Mouse (Mus musculus) embryonic facial prominence, embryonic 13.5 days (tissue): ENCODE data around the gene Gm3238. TPM values are rescaled to one million over a fixed set of nuclear protein-coding genes. Genes with fewer than 3 reads are reported as not detected.
"Not testable (repeated sequence)": the region's sequence is repeated elsewhere in the genome, so short reads cannot be mapped to it uniquely, and the experiment has no call there.

Source experiments
- ATAC-seq: fragments of 200-750 bp; cut with Nextera tagmentation; 2 replicates; pipeline ENCODE4 v1.8.0; 2017; ENCODE audit warnings: low read depth; ENCODE audit not compliant: insufficient number of reproducible peaks, insufficient read depth, low FRiP score, low TSS enrichment
- H3K27ac ChIP-seq: fragments of 300-500 bp; sonication (generic); 2 replicates; pipeline ENCODE4 v1.5.1; 2015; ENCODE audit warnings: moderate library complexity, mild to moderate bottlenecking, inconsistent platforms
- H3K27me3 ChIP-seq: fragments of 300-500 bp; sonication (generic); 2 replicates; pipeline ENCODE4 v1.6.1; 2015; ENCODE audit warnings: mild to moderate bottlenecking, inconsistent platforms
- H3K36me3 ChIP-seq: fragments of 300-500 bp; sonication (generic); 2 replicates; pipeline ENCODE4 v1.6.1; 2015; ENCODE audit warnings: mild to moderate bottlenecking, inconsistent platforms
- H3K4me1 ChIP-seq: fragments of 300-500 bp; sonication (generic); 2 replicates; pipeline ENCODE4 v1.6.1; 2015; ENCODE audit warnings: inconsistent platforms
- H3K4me2 ChIP-seq: fragments of 300-500 bp; sonication (generic); 2 replicates; pipeline ENCODE4 v1.6.1; 2015; ENCODE audit warnings: moderate library complexity, mild to moderate bottlenecking, inconsistent platforms
- H3K4me3 ChIP-seq: fragments of 300-500 bp; sonication (generic); 2 replicates; pipeline ENCODE4 v1.5.1; 2015; ENCODE audit warnings: mild to moderate bottlenecking, inconsistent platforms
- H3K9ac ChIP-seq: fragments of 300-500 bp; sonication (generic); 2 replicates; pipeline ENCODE4 v1.6.1; 2015; ENCODE audit warnings: mild to moderate bottlenecking, inconsistent platforms
- H3K9me3 ChIP-seq: fragments of 300-500 bp; sonication (generic); 2 replicates; pipeline ENCODE4 v1.6.1; 2016; ENCODE audit warnings: inconsistent platforms
- WGBS: fragments of 180-500 bp; shearing (Covaris S2); methylation state at CpG from one replicate; pipeline ENCODE4 v1.1.7; 2015; ENCODE audit warnings: mixed read lengths; 5-methylcytosine and 5-hydroxymethylcytosine counted together
- polyA plus RNA-seq: library from polyadenylated mRNA; unstranded; fragments of >200 nt; fragmentation: Nextera tagmentation; extraction: Ambion mirVana; gene quantifications from 2 replicates; pipeline ENCODE4 v1.2.1, GENCODE M21; 2015

Gene Gm3238
- polyA plus RNA-seq, result not detected in 2 replicates

DNA sequence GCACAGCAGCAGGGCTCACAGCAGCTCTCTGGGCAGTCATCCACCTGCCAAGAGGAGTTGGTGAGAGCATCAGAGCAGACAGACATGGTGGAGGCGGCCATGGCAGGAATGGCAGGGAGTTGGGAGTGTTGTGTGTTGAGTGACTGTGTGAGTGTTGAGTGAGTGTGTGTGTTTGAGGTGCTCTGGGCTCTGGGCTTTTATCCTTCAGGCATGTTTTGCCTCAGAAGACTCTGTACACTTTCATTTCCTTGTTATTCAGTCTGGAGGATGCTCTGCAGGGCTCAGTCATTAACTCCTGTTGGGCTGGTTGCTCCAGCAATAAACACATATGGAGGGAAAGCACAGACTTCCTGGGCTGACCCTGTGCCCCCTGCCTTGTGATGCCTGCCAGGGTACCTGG is at the start of gene Gm3238:
Gm3238 (minus strand) TSS at position 101 of the 400 bp plus-strand sequence.
- H3K27me3 ChIP-seq, ATAC-seq, H3K36me3 ChIP-seq, H3K4me2 ChIP-seq, H3K9ac ChIP-seq, H3K27ac ChIP-seq, H3K4me3 ChIP-seq, H3K9me3 ChIP-seq, H3K4me1 ChIP-seq: not testable (repeated sequence)
- 70% methylated on average over 1 of the region's 1 CpGs for WGBS

DNA sequence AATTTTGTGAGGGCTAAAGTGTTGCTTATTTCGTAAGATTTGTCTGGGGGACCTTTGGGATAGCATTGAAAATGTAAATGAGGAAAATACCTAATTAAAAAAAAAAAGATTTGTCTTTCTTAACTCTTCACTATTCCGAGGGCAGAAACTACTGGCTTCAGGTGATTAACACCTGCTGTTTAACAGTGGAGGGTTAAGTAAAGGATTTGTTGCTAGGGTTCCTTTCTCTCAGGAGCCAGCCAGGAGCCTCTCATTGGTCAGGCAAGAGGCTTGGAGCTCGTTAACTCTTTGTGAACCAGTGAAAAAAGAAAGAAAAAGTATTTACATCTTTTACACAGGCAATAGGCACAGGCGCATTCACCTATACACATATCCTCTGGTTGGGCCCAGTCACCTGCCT is 48.1 kb upstream of the Gm3238 start:
- H3K9ac ChIP-seq, result no peak overlapping the region
- no peak for ATAC-seq
- no peaks in the 10 kb centered on the region for H3K9me3 ChIP-seq
- H3K36me3 ChIP-seq, result no peaks in the 10 kb centered on the region
- H3K27me3 ChIP-seq, result no peaks in the 10 kb centered on the region
- H3K4me2 ChIP-seq, result no peak overlapping the region
- 29% methylated on average over 4 of the region's 4 CpGs for WGBS
- H3K4me1 ChIP-seq, result no peaks in the 10 kb centered on the region
- H3K4me3 ChIP-seq, result no peak overlapping the region
- H3K27ac ChIP-seq, result no peak overlapping the region

DNA sequence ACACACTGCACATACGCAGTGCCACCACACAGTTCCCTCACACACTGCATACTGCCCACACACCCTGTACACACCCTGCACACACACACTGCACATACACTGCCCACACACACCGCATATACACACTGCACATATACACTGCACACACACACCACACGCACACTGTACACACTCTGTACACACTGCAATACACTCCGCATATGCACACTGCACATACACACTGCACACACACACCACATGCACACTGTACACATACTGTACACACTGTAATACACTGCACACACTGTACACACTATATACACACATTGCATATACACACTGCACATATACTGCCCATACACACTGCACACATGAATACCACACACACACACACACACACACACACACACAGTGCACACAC is 47.4 kb upstream of the Gm3238 start:
- ATAC-seq, result peak; percentile 63
- H3K4me2 ChIP-seq, result no peak overlapping the region
- H3K9ac ChIP-seq, result no peak overlapping the region
- no peak overlapping the region for H3K4me3 ChIP-seq
- no peaks in the 10 kb centered on the region for H3K4me1 ChIP-seq
- 93% methylated on average over 4 of the region's 4 CpGs for WGBS
- no peaks in the 10 kb centered on the region for H3K36me3 ChIP-seq
- 0 out of 2 replicates have a peak, but pooled peaks cover 3% of the 10 kb centered on the region for H3K27me3 ChIP-seq
- no peak overlapping the region for H3K27ac ChIP-seq
- no peaks in the 10 kb centered on the region for H3K9me3 ChIP-seq

DNA sequence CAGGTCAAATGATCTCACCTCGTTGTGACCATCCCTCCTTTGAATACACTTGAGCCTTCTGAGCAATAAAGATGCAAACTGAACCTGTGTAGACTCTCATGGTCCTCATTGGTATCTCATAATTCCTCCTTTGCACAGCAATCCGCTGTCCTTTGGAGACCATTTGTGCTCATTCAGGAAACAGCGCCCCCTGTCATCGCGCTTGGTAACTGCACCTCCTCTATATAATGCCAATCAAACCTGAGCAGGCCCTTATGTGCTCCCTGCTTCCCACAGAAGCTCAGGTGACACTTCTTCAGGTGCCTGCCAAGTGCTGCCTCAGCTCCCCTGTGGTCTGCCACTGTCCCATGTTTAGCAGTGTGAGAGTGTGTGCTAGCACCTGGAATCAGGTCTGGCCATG is 44.4 kb upstream of the Gm3238 start:
- no peak overlapping the region for H3K9ac ChIP-seq
- 0 out of 2 replicates have a peak, but pooled peaks cover 3% of the 10 kb centered on the region for H3K27me3 ChIP-seq
- H3K27ac ChIP-seq, result no peak overlapping the region
- no peaks in the 10 kb centered on the region for H3K36me3 ChIP-seq
- no peaks in the 10 kb centered on the region for H3K9me3 ChIP-seq
- 26% methylated on average over 5 of the region's 5 CpGs for WGBS
- H3K4me1 ChIP-seq, result no peaks in the 10 kb centered on the region
- H3K4me2 ChIP-seq, result no peak overlapping the region
- no peak for ATAC-seq
- no peak overlapping the region for H3K4me3 ChIP-seq

DNA sequence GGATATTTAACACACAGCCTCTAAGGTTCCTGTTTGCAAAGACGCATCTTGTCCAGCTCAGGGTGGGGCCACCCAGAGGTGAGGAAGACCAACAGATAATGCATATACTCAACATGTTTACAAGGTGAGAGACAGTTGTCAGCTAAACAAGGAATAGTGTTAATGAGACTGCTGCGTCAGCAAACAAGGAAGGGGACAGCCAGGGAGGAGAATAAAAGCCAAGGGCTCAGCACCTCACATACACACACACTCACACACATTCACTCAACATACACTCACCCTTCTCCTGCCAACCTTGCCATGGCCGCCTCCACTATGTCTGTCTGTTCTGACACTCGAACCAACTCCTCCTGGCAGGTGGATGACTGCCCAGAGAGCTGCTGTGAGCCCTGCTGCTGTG is 43.3 kb upstream of the Gm3238 start, which contains the start of gene Gm2696:
Gm2696 (plus strand) TSS at position 301 of the 400 bp plus-strand sequence.
- Histone ChIP-seq H3K9me3 (no peaks in the 10 kb centered on the region), H3K36me3 (no peaks in the 10 kb centered on the region), H3K4me1 (no peaks in the 10 kb centered on the region), H3K4me3 (no peak within 1 kb of the TSS), H3K4me2 (no peak within 1 kb of the TSS), H3K27me3 (0 out of 2 replicates have a peak, but pooled peaks cover 3% of the 10 kb centered on the region), H3K9ac (no peak within 1 kb of the TSS), H3K27ac (no peak within 1 kb of the TSS)
- ATAC-seq, result no peak
- WGBS, result 49% methylated on average over 4 of the region's 4 CpGs

DNA sequence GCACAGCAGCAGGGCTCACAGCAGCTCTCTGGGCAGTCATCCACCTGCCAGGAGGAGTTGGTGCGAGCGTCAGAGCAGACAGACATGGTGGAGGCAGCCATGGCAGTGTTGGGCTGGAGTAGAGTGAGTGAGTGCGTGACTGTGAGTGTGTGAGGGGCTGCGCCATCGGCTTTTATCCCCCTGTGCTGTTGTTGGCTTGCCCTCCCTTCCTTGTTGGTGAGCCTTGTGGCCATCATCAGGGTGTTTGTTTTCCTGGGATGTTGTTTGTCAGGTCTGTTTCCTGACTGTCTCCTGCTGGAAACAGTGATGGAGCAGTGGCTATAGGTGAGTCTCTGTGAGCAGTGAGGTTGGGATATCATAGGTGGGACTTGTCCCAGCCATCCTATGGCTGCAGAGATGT is 40.6 kb upstream of the Gm3238 start, which contains the start of gene Gm9507:
Gm9507 (minus strand) TSS at position 101 of the 400 bp plus-strand sequence.
- Histone ChIP-seq H3K9me3 (no peaks in the 10 kb centered on the region), H3K4me2 (no peak within 1 kb of the TSS), H3K9ac (no peak within 1 kb of the TSS), H3K27ac (no peak within 1 kb of the TSS), H3K36me3 (no peaks in the 10 kb centered on the region), H3K27me3 (0 out of 2 replicates have a peak, but pooled peaks cover 3% of the 10 kb centered on the region), H3K4me3 (no peak within 1 kb of the TSS), H3K4me1 (no peaks in the 10 kb centered on the region)
- 71% methylated on average over 5 of the region's 5 CpGs for whole genome bisulfite sequencing
- ATAC-seq, result no peak

DNA sequence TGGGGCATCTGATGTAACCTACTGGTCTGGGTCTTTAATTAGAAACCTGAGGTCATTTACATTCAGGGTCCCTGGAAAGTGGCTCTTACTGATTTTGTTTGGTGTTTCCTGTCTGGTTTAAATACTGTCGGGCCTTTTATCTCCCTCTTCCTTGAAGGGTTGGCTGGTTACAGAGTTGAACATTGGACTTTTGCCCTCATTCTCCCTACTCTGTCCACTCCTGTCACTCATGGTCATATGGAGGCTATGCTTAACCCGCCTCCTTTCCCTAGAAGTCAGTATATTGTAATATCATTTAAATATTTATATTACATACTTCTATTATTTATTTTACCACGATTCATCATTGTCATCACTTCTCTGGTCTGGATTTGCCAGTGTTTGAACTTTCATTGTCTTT is 33.0 kb upstream of the Gm3238 start:
- H3K9me3 ChIP-seq, result no peaks in the 10 kb centered on the region
- H3K27me3 ChIP-seq, result no peaks in the 10 kb centered on the region
- H3K4me1 ChIP-seq, result no peaks in the 10 kb centered on the region
- 84% methylated on average over 3 of the region's 3 CpGs for WGBS
- ATAC-seq, result no peak
- H3K36me3 ChIP-seq, result no peaks in the 10 kb centered on the region
- H3K4me3 ChIP-seq, result no peak overlapping the region
- no peak overlapping the region for H3K27ac ChIP-seq
- H3K9ac ChIP-seq, result no peak overlapping the region
- no peak overlapping the region for H3K4me2 ChIP-seq

DNA sequence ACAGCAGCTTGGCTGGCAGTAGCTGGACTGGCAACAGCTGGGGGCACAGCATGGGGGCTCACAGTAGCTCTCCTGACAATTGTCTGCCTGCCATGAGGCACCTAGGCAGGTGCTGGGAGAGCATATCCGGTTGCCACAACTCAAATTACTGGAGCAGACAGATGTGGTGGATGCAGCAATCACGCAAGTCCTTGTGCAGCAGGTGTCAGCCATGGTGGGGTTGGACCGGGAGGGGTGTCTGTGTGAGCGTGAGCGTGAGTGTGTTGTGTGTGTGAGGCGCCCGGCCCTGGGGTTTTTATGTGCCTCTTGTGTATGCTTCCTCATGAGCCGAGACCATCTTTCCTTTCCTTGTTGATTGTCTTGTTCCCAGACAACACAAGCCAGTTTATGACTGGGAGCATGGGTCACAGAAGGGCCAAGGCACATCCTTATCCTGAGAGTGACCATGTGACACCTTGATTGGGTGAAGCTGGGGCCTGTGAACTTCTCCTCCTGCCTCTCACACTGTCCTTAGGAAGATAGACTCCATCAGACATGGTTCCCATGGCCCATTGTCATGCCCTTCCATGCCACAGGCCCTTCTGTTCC is 27.9 kb upstream of the Gm3238 start, which contains the start of gene Gm19668:
Gm19668 (minus strand) TSS at position 213 of the 588 bp plus-strand sequence.
- no peak within 1 kb of the TSS for H3K4me2 ChIP-seq
- H3K4me3 ChIP-seq, result no peak within 1 kb of the TSS
- no peak within 1 kb of the TSS for H3K9ac ChIP-seq
- H3K4me1 ChIP-seq, result no peaks in the 10 kb centered on the region
- H3K27ac ChIP-seq, result no peak within 1 kb of the TSS
- no peaks in the 10 kb centered on the region for H3K9me3 ChIP-seq
- 56% methylated on average over 8 of the region's 8 CpGs for WGBS
- no peaks in the 10 kb centered on the region for H3K27me3 ChIP-seq
- no peak for ATAC-seq
- H3K36me3 ChIP-seq, result no peaks in the 10 kb centered on the region

DNA sequence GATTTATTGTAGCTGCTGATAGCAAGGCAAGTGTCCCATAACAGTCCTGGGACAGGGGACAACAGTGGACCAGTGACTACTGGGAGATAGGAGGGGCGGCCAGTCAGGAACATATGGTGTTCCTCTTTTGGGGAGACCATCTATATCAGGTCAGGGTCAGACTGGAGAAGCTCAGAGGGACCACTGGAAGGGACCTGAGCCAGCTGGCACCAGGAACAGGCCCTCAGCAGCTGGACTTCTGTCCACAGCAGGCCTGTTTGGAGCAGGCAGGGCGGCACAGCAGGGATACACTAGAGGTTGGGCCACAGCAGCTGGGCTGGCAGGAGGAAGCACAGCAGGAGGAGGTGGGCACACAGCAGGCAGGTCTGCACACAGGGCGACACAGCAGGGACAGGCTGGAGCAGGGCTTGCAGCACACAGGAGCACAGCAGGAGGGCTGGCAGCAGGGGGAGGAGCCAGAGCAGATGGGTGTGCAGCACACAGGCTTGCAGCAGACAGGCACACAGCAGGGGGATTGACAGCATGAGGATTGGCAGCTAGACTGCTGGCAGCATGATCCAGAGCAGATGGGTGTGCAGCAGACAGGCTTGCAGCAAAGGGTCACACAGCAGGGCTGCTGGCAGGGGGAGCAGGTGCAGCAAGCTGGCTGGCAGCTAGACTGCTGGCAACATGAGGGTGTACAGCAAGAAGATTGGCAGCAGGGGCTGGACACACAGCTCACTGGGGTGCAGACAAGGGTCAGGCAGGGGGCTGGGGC is 27.2 kb upstream of the Gm3238 start:
- H3K4me2 ChIP-seq, H3K27me3 ChIP-seq, H3K9ac ChIP-seq, H3K9me3 ChIP-seq, H3K4me1 ChIP-seq, H3K4me3 ChIP-seq, H3K36me3 ChIP-seq, H3K27ac ChIP-seq, ATAC-seq: not testable (repeated sequence)
- 30% methylated on average over 3 of the region's 3 CpGs for WGBS

DNA sequence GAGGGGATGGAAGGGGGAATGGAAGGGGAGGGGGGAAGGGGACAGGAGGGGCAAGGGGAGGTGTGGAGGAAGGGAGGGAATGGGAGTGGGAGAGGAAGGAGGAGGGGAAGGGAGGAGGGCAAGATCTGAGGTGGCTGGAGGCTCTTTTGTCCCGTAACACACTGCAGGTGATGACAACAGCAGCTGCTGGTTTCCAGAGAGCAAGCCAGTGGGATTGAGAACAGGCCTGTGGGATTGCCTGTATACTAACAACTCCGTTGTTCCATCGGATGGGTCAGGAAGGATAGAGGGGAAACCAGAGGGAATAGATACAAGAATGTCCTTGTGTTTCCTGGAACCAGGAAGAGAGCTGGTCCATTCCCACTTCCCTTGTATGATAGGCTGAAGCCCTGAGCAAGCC is 26.6 kb upstream of the Gm3238 start:
- Histone ChIP-seq H3K4me3 (no peak overlapping the region), H3K27ac (no peak overlapping the region), H3K4me1 (no peaks in the 10 kb centered on the region), H3K27me3 (no peaks in the 10 kb centered on the region), H3K36me3 (no peaks in the 10 kb centered on the region), H3K9me3 (no peaks in the 10 kb centered on the region), H3K4me2 (no peak overlapping the region), H3K9ac (no peak overlapping the region)
- ATAC-seq, result no peak
- 13% methylated on average over 3 of the region's 3 CpGs for WGBS

DNA sequence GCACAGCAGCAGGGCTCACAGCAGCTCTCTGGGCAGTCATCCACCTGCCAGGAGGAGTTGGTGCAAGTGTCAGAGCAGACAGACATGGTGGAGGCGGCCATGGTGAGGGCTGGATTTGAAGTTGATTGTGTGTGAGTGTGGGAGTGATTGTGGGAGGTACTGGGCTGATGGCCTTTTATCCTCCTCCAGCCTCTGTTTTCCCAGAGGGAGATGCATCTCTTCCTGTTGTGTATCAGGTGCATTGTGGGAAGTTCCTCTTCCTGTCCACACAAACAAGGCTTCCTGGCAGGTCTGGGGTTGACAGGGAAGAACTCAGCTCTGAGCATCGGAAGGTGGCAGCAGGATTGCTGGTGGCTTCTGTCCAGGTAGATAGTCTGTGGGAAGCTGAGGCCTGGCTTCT is 23.9 kb upstream of the Gm3238 start, which contains the start of gene Gm9639:
Gm9639 (minus strand) TSS at position 101 of the 400 bp plus-strand sequence.
- WGBS, result 45% methylated on average over 2 of the region's 2 CpGs
- Histone ChIP-seq H3K4me3 (no peak within 1 kb of the TSS), H3K9me3 (no peaks in the 10 kb centered on the region), H3K9ac (no peak within 1 kb of the TSS), H3K36me3 (no peaks in the 10 kb centered on the region), H3K27ac (no peak within 1 kb of the TSS), H3K4me1 (no peaks in the 10 kb centered on the region), H3K27me3 (no peaks in the 10 kb centered on the region), H3K4me2 (no peak within 1 kb of the TSS)
- ATAC-seq, result no peak

DNA sequence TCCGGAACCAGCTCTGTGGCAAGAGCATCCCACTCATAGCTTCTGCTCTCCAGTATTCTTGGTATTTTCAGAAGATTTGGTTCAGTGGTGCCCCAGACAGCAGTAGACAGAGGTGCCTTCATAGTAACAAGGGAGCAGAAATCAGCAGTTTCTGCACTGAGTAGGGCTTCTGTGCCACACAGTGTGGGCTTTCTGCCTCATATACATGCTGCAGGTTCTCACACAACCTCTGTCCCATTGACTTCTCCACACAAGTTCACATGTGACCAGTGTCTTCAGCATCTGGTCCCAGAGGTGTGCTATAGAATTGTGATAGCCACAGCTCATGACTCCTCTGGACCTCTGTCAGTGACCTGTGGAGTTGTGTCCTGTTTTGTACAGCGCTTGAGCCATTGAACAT is 17.5 kb upstream of the Gm3238 start:
- 79% methylated on average over 2 of the region's 2 CpGs for WGBS
- no peak for ATAC-seq
- H3K36me3 ChIP-seq, result no peaks in the 10 kb centered on the region
- no peaks in the 10 kb centered on the region for H3K27me3 ChIP-seq
- H3K9me3 ChIP-seq, result no peaks in the 10 kb centered on the region
- H3K4me1 ChIP-seq, result no peaks in the 10 kb centered on the region
- no peak overlapping the region for H3K27ac ChIP-seq
- no peak overlapping the region for H3K4me2 ChIP-seq
- H3K9ac ChIP-seq, result no peak overlapping the region
- H3K4me3 ChIP-seq, result no peak overlapping the region
